Mouse (Mus musculus) stomach, postnatal 0 days (tissue): ENCODE results near the gene Nlrc5.

Experiments
- CTCF ChIP-seq: IDR thresholded peaks from 2 replicates; pipeline ENCODE4 v1.5.1; 2016; ENCODE audit warnings: antibody characterized with exemption, low read depth, mild to moderate bottlenecking, moderate library complexity
- EP300 ChIP-seq: optimal IDR thresholded peaks from 2 replicates; pipeline ENCODE3; 2016; ENCODE audit warnings: antibody characterized with exemption

GRCm38 (mm10) chr8:94564421-94564820 lies 130.3 kb downstream of the Nlrc5 start:
- no peak for TF ChIP-seq CTCF
- TF ChIP-seq EP300 = no peak
